Mouse (Mus musculus) layer of hippocampus, postnatal 10 days (tissue): ENCODE measurements around the gene Col17a1. TPM values are rescaled to one million over a fixed set of nuclear protein-coding genes. Genes with fewer than 3 reads are reported as not detected.

Experiments
- DNase-seq, 2 experiments: peaks; one replicate each; pipeline ENCODE4 v3.0.0; 2021; ENCODE audit warnings: low spot score in 2 of 2
- long read RNA-seq: library from polyadenylated mRNA; stranded (forward); transcript quantifications from one replicate; pipeline ENCODE4 v2.0.0, GENCODE M21; 2023
- total RNA-seq, 2 experiments: library from RNA; stranded (reverse); gene quantifications; 2 replicates each; pipeline ENCODE4 v1.2.3; 2021

The Col17a1 gene
- total RNA-seq = under 1 TPM; 0.16 to 0.25 TPM
- long read RNA-seq, partial matches to known transcripts = 1 of 1 reads
- long read RNA-seq, other reads (novel, unspliced or antisense) = 0 of 1 reads

DNA sequence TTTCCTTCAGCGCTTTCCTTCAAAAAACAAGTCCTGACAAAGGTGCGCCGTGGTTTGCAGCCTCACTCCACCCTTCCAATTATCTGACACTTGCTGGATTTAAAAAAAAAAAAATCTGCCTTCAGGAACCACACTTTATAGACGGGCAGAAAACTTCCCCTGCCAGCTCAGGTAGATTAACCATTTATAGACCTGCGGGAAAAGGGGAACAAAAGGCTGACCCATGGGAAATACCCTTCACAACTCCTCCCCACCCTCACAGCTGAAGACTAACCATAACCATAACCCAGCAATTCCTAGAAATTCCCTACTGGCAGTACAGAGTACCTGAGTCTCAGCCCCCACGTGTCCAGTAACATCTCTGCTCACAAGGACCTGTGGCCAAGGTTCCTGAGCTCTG lies at the start of gene Col17a1:
TSS of gene Col17a1 (minus strand) at position 101 of the 400 bp plus-strand sequence.
- no peak for DNase-seq

DNA sequence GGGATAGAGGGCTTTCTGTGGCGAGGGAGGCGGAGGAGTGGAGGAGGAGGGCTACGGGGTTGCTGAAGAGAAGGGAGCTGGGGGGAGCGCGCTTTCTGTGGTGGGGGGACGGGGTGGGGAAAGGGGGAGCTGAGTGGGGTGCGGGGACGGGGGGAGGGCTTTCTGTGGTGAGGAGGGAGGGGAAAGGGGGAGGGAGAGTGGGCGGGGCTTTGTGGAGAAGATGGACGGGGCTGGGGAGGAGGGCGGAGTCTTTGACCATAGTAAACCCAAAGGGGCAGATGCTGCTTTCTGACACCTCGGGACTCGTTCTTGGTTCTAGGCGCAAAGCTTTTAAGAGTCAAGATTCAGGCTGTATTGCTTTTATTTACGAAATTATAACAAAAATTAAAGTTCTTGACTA lies 40.0 kb upstream of the Col17a1 start:
- peak in 1 of 2 experiments; percentile 66 for DNase-seq

DNA sequence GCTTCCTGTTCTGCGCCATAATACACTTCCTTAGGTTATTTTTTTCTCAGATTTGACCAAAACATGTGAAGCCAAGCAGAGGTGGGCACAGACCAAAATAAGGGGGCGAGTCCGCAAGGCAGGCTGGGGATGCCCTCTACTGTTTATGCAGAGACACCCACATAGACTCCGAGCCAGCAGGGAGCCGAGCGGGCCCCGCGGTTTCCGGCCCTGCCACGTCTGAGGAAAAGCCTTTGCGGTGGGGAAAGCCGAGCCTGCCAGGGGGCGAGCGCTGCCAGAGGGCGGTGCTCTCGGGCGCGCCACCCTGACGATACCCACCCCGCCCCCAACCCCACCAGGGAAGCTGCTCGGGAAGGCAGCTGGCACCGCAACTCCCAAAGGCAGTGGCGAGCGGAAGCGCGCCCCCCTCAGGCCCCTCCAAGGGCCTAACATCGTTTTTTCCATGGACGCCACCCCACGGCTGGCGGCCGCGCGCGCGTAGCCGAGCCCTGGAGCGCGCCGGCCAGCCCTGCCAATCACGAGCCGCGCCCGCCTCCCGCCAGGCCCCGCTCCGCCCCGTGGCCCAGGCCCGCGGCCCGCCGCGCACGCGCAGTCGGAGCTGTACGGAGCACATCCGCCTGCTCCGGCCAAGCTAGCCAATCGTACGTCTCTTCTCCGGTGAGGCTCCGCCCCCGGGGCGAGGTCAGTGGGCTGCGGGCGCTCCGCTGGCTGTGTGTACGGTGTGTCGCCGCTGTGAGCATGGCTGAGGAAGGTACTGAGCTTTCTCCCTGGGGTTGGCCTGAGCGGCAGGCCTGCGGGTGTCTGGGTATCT lies 39.4 kb upstream of the Col17a1 start, which contains the start of gene Sfr1:
TSS of gene Sfr1 (plus strand) at position 612 of the 811 bp plus-strand sequence.
- peak; percentile 98 to 99 for DNase-seq

DNA sequence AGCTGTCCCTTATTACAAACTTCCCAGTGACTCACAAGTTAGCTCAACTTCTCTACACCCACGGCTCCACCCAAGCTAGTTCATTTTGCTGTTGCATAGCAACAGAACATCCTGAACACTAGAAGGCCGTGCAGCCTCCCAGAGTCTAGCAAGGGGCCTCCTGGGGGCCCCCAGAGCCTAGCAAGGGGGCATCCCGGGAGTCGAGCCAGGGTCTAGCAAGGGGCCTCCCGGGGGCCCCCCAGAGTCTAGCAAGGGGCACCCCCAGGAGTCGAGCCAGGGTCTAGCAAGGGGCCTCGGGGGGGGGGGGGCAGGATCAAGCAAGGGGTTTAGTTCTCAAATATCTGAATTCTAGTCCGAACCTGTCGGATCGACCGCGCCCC lies 38.8 kb upstream of the Col17a1 start:
- peak in 1 of 2 experiments; percentile 64 for DNase-seq

DNA sequence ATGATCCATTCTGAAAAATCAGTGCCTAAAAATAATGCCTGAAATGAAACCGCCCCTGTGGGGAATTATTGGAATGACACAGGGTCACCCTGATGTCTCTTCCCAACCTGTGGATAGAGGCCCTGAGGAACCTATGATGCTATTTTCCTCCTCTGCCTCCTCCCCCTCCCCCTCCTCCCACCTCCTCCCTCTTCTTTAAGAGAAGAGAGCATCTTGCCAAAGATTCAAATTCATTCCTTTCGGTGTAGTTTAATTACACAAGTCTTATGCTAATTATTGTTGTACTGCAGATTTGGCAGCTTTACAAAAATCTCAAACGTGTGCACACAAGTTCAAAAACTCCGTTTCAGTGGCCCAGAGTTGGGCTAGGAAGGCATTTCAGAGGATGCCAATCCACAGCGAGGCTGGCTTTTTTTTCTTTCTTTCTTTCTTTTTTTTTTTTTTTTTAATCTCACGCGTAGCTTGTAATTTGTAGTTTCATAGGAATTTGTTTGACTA lies 33.8 kb upstream of the Col17a1 start:
- no peak for DNase-seq

DNA sequence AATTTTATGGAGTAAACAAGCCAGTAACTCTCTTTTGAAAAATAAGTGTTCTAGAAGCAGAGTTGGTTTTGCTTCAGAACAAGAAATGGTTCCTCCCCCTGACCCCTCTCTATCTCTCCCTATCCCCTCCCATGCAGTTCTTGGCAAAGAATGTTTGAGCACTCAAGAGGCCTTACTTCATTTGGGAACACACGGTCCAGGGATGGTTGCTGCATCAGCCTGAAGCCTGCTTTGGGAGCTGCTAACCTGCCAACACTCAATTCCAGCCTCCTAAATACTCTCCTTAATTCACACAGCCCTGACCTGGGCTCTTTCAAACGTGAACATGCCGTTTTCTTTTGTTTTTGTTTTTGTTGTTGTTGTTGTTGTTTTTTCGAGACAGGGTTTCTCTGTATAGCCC lies 33.0 kb upstream of the Col17a1 start:
- DNase-seq = no peak

DNA sequence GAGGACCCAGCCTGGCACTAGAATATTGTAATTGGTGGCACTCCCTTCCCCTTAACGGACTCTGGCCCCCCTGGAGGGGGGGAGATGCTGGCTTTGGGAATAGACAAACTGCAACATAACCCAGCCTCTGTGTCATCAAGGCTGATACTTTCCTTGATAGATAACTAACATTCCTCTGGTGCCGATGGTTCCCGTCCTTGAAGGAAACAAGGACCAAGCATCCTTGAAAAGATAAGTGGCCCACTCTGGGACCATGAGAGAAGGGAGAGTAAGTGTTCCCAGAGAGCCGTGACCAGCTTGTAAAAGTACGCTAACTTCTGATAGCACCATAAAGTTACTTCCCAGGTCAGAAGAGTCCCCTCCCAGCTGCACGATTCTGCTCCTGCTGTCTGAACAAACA lies 30.6 kb upstream of the Col17a1 start:
- DNase-seq = no peak

DNA sequence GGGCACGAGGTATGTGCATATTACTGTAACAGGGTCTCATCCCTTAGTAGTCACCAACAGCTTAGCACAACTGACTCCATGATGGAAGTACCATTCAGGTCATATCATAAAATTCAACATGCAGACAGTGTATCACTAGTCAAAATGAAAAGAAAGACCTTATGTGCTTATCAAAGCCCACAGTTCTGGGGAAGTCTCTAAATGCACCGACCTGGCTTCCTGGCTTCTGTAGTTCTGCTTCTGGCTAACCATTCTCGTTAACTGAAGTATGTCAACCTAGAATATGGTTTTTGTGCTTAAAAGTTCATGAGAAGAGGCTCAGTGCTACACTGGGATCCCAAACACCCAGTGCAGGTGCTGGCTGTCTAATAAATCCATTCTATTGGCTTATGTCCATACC lies 27.3 kb upstream of the Col17a1 start:
- no peak for DNase-seq

DNA sequence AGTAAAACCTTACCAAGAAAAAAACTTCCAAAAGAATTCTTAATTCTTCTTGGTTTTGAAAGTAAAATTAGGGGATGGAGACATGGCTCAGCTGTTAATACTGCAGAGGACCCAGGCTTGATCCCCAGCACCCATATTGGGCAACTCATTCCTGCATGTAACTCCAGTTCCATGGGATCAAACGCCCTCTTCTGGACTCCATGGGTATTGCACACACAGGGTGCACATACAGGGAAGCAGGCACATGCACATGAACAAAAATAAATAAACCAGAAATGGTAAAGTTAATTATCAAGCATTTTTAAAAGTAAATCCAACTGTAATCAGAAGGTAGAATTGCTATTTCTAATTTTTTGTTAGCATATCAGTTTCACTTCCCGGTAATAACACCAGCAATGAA lies 24.2 kb upstream of the Col17a1 start:
- DNase-seq = no peak

DNA sequence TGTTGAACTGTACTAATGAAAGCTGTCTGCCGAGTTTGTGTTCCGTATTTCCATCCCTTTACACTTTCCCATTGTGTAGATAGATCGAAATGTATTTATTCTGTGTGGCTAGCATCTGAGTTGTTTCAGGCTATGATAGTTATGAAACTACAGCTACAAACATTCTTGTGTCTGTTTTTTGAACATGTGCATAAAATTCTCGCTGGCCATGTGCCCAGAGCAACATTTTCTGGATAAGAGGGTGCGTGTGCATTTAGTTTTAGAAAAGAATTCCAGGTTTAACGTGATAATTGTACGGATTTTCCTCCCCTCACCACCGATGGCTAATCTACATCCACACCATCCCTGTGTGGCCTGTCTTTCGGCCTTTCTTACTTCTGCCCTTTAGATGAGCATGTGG lies 21.6 kb upstream of the Col17a1 start:
- DNase-seq = peak in 1 of 2 experiments; percentile 10

DNA sequence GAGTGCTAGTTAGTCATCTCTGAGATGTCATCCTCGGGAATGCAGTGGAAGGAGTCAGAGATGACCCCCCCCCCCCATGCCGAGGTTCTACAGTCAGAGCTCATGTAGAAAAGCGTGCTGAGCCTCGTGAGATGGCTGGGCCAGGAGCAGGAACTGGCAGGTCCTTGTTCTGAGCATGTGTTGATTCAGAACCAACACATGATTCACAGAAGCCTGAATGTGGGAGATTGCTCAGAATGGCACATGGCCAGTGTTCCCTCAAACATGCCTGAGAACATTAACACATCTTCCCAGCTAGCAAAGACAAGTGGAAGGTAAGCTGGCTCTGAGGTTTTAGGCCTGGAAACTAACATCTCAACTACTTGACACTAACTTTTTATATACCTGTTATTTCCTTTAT lies 18.5 kb upstream of the Col17a1 start:
- DNase-seq = peak; percentile 19 to 27

DNA sequence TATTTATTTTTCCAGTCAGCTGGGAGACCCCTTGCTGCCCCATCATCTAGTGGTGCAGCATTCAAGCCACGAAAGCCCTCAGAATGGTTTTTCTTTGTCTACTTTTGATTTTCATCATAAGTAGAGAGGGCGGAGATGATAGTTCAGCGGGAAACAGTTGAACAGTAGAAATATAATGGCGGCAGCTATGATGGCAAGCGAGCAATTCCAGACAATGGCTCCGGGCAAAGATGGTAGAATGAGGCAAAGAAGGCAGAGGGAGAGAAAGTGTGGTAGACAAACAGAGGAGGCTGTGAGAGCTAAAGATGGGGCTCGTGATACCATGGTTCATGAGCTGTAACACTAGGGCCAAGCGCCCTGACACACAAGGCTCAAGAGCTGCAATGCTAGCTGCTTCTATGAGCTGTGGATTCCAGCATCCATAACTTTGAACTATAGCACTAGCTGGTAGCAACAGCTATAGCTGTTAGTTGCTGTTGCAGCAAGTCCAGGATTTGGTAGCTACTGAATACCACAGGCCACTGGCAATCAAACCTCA lies 13.9 kb upstream of the Col17a1 start:
- no peak for DNase-seq

DNA sequence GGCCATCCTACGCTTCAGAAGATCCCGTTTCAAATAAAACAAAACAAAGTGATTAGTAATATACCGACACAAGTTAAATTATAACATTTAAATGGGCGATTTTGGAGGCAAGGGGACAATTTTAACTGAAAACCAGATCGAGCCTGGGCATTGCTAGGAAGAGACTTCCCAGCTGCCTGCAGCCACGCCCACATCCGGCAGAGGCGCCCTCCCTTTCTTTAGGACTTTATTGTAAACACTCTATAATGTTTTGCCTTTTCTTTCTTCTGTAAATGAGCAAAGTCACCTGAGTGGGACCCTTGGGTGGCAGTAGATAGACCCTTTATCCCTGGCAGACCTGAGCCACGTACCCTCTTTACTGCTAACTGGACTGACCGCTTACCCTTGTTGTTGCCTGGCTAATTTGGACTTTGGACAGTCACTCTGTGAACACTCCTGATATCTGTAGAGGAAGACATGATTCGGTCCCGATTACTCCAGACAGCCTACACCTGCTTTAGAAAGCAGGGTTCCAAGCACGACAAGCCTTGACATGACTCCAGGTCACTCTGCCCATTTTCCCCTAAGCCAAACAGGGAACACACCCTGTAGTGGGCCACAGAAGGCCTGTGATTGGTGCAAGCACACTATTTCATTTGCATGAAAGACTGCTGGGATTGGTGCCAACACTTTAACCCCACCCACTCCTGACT lies 13.3 kb upstream of the Col17a1 start:
- DNase-seq = no peak

DNA sequence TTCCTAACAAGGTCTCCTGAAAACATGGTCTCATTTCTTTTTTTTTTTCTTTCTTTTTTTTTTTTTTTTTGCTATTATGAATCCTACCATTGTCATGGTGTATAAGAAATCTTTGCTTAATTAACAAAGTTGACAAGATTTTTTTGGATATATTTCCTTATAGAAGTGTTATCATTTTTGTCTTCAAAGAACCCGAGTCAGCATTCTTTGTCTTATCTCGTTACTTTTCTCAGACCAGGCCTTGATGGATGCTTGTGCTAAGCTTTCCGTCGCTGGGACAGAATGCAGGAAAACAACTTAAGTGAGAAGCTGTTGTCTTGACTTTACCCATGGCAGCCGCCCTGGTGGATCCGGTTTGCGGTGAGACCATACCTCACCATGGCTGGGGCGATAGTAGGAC lies 8.6 kb upstream of the Col17a1 start:
- no peak for DNase-seq

DNA sequence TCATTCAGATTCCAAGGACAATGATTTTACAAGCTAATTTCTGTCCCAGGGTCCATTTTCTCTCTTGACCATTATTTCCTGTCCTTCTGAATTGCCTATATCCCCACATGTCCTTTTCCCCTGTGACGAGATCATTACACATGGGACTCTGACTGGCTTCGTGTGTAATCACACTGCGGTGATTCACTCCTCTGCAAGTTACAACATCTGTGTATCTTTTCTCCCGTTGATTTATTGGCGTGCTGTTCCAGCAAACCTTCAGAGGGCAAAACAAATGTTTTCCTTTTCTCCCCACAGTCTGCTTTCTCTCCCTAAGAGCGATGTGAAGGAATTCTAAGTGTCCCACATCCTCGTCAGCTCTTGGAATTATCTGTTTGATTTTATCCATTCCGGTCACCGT lies 7.8 kb upstream of the Col17a1 start:
- no peak for DNase-seq

DNA sequence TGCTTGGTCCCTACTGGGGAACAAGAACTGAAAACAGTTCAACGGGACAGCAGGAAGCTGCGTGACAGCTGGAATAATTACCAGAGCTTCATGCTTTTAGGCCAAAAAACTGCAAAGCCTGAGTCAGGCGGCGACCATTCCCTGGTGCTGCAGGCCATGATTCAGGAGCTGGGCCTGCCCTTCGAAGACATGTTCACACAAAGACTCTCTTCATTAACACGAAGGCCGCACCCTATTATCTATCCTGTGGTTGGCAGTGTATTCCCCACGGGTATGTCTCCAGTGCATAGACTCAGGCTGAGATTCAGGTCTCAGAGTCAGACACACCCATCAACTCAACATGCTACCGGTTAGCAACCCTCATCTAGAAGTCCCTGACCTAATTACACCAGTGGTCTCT lies 6.4 kb upstream of the Col17a1 start:
- DNase-seq = no peak

DNA sequence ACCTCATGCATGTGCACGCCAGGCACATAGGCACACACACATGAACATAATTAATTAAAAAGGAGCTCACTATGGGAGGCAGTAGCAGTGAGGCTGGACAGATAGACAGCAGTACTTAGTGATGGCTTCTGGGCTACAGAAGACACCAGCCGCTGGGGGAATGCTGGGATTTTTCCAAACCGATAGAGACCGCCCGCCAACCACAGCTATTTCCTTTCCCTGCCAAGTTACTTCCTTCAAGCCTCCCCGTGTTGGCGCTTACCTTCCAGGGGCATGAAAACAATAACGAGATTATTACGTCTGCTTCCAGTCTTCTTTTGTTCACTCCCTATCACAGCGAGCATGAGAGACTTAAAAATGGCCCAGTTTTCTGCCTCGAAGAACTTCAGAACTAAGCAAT lies 5.2 kb upstream of the Col17a1 start:
- no peak for DNase-seq

DNA sequence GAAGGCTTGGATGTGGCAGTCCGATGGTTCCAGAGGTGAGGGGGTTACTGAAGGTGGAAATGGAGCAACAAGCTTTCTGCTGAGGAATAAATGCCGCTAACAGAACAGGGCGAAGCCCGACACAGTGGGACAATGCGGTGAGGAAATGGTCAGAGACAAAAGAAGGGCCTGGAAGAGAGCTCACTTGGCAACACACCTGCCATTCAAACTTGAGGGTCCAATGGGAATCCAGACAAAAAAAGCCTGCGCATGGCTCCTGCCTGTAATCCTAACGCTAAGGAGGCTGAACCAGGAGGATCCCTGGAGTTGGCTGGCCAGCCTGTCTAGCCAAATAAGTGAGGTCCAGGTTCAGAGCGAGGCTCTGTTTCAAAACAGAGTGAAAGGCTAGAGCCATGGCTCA lies 4.5 kb upstream of the Col17a1 start:
- no peak for DNase-seq

DNA sequence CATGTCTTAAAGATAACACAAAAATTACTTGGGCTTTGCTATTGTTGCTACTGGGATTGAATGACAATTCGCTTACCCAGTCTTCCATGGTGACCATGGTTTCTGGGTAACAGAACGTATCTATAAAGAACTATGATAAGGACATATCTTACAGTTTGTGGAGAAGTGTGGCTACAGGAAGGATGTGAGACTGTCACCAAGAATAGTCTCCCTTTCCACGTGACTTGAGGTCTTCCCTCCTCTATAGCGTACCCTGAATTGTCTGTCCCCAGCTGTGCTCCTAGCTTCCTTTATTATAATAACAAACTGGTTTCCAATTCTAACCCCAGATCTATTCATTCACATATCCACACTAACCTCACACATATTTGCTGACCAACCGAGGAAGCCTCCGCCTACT lies 3.8 kb upstream of the Col17a1 start:
- no peak for DNase-seq

DNA sequence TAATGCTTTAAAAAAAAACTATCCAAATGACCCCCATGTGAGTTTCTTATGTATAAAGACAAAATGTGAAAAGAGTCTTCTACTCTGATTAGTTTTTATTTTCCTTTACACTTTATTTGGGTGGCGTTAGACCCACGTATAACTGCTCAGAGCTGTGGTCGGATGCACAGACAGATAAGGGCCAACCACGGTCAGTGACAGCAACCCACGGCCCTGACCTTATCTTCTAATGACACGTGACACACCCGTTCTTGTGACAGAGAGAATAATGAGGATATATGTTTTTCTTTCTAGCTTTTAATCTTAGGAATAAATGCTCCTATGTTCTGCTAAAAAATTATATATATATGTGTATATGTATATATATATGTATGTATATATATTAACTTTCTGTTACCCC lies 2.3 kb downstream of the Col17a1 start:
- no peak for DNase-seq

DNA sequence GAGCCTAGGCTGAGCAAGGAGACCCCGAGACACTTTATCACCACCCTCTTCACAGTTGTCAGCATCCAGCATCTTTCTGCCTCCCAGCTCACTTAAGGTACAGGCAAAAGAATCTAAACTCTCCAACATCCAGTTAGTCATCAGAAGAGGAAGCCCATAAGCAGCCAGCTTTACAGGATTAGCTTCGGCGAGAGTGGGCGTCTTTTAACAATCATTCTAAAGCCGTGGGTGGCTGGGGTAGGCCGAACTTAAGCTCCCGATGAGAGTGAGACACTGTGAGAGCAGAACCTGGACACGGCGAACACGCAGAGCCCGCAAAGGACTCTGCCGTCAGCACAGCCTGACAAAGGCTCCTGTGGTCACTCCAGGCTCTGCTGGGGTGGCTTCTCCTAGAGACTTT lies 13.2 kb downstream of the Col17a1 start:
- DNase-seq = no peak

DNA sequence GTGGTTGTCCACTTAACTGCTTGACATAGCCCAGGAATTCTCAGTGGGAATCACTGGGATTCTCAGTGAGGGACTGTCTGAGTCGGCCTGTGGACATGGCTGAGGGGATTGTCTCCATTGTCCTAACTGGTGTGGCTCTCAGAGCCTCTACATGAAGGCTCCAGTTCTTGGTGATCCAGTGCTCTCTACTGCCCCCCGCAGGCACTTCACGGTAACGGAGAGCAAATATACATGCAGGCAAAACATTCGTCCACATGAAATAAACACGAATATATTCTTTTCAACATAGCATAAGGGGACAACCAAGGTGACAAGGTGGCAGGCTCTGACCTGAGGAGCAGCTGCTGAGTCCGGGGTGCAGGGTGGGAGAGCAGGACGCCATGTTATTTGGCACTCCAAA lies 17.5 kb downstream of the Col17a1 start:
- DNase-seq = peak; percentile 22 to 37
